Comparison of ENCODE assay signal across 8 mouse cellular contexts in the genomic region with DNA sequence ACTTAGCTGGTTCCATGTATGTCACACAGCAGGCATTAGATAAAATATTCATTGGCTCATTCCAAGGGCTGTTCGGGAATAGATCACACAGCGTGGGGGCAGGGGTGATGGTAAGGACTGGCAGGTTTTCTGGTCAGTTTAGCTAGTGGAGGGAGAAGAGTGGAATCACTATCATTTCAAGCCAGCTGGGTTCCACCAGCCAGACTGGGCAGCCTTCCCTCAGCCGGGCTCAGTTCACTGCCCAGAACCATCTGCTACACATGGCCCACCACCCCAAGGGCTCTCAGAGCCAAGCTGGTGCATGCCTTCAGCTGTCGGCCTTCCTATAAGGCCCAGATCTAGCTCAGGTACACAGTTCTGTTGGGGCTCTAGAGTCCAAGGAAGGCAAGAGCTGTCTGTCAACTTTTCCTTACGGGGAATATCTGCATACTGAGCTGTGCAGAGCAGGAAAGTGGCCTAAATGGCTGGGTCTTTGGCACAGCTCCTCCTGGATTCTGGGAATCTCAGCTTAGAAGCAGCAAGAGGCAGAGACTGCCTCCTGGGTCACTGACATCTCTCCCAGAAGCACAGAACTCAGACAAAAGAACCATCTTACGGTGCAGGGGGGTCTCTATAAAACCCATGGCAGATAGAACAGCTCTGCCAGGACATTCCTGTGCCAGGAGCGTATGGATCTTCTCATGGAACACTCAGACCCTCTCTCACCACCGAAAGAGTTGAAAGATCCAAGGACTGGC. TPM values are rescaled to one million over a fixed set of nuclear protein-coding genes. Genes with fewer than 3 reads are reported as not detected.
DNase-seq lines count a peak whose midpoint lies in the region; ATAC-seq and TF ChIP-seq lines count a peak whose summit lies in the region.

No protein-coding gene starts in this region.

- no peak for TF ChIP-seq CTCF in brain, embryonic 14.5 days (IDR thresholded peaks at IDR 0.05; ENCODE audit: borderline replicate concordance, extremely low read depth, insufficient read depth, insufficient read length)
- no peak for TF ChIP-seq CTCF in embryonic fibroblast, embryonic 13.5 days (IDR thresholded peaks at IDR 0.05; ENCODE audit: borderline replicate concordance, insufficient read depth, low read length)

- DNase-seq in heart, postnatal 25 days (ENCODE audit: low spot score): no peak
- DNase-seq in brain, embryonic 14.5 days (ENCODE audit: low read depth): peak; percentile 44
- no peak for DNase-seq in urinary bladder, postnatal 36 days (ENCODE audit: low spot score in 2 of 2)
- no peak for DNase-seq in T-cell, adult 2 months (ENCODE audit: low spot score)
- DNase-seq in urinary bladder, adult 18-20 months (ENCODE audit: low spot score in 2 of 2): no peak

- no peak overlapping the region for H3K27ac ChIP-seq in heart, embryonic 16.5 days (ENCODE audit: low read length)
- no peak overlapping the region for H3K27ac ChIP-seq in embryonic fibroblast, embryonic 13.5 days (ENCODE audit: insufficient read depth, low read length)
- H3K27ac ChIP-seq in limb, embryonic 15.5 days: no peak overlapping the region

- peaks cover 23% of the 10 kb centered on the region for H3K4me1 ChIP-seq in heart, embryonic 16.5 days (ENCODE audit: control insufficient read depth, insufficient read depth, low read length)
- no peaks in the 10 kb centered on the region for H3K4me1 ChIP-seq in embryonic fibroblast, embryonic 13.5 days (ENCODE audit: control insufficient read depth, insufficient read depth, low read length)
- H3K4me1 ChIP-seq in limb, embryonic 15.5 days: peaks cover 26% of the 10 kb centered on the region

- no peaks in the 10 kb centered on the region for H3K36me3 ChIP-seq in heart, embryonic 16.5 days (ENCODE audit: control insufficient read depth, insufficient read depth)
- H3K36me3 ChIP-seq in limb, embryonic 15.5 days: no peaks in the 10 kb centered on the region

- peak overlapping the region; percentile 73 for H3K9ac ChIP-seq in heart, embryonic 16.5 days (ENCODE audit: low read length)
- no peak overlapping the region for H3K9ac ChIP-seq in limb, embryonic 15.5 days

- 58% methylated on average over 8 of the region's 8 CpGs for WGBS in heart, embryonic 16.5 days
- WGBS in limb, embryonic 15.5 days: 55% methylated on average over 8 of the region's 8 CpGs

- no peaks in the 10 kb centered on the region; the same call in 1 of the 2 replicates for H3K27me3 ChIP-seq in heart, embryonic 16.5 days (ENCODE audit: control insufficient read depth, insufficient read depth, low read length)
- peaks cover 14% of the 10 kb centered on the region for H3K27me3 ChIP-seq in limb, embryonic 15.5 days

- H3K4me2 ChIP-seq in heart, embryonic 16.5 days (ENCODE audit: low read depth, low read length): peak overlapping the region; percentile 99
- H3K4me2 ChIP-seq in limb, embryonic 15.5 days: peak overlapping the region; percentile 100

- ATAC-seq in heart, embryonic 16.5 days (replicated peaks; ENCODE audit: extremely low read depth, insufficient read depth, low FRiP score): no peak
- no peak for ATAC-seq in limb, embryonic 15.5 days (ENCODE audit: insufficient number of reproducible peaks, low FRiP score, low TSS enrichment, low read depth)

- no peak for TF ChIP-seq POLR2A in brain, embryonic 14.5 days (IDR thresholded peaks at IDR 0.05; ENCODE audit: borderline replicate concordance, extremely low read depth, insufficient read depth, insufficient read length, poor library complexity, severe bottlenecking)
- no peak for TF ChIP-seq POLR2A in embryonic fibroblast, embryonic 13.5 days (IDR thresholded peaks at IDR 0.05; ENCODE audit: low read depth, low read length)

- no peaks in the 10 kb centered on the region for H3K9me3 ChIP-seq in heart, embryonic 16.5 days (replicated peaks; ENCODE audit: control insufficient read depth, low read length)
- H3K9me3 ChIP-seq in limb, embryonic 15.5 days: no peaks in the 10 kb centered on the region

- intact Hi-C loops in heart, postnatal 25 days (cut with DNase I): no loop called here

- peak overlapping the region; percentile 64 for H3K4me3 ChIP-seq in heart, embryonic 16.5 days (ENCODE audit: low read length)
- H3K4me3 ChIP-seq in embryonic fibroblast, embryonic 13.5 days (ENCODE audit: insufficient read depth, low read length): peak overlapping the region; percentile 53; the same call in 1 of the 2 replicates
- H3K4me3 ChIP-seq in limb, embryonic 15.5 days: peak overlapping the region; percentile 81

RNA-seq across cellular contexts. Expression of a gene that starts 1.5 kb away (rescaled TPM):
- 47.1 and 58.8 TPM in 2 replicates for polyA plus RNA-seq in heart, embryonic 16.5 days (2015; fragmentation: Nextera tagmentation; extraction: Ambion mirVana)
- total RNA-seq in heart, postnatal 25 days (2021): 100 to 1,000 TPM; 230 to 254 TPM
- 130 and 183 TPM in 2 replicates for polyA plus RNA-seq in brain, embryonic 14.5 days (2012; rRNA removed)
- 250 and 271 TPM in 2 replicates for polyA plus RNA-seq in embryonic fibroblast, embryonic 13.5 days (2011; ENCODE audit: insufficient read length, low read depth, missing spikeins)
- polyA plus RNA-seq in limb, embryonic 15.5 days (2015; fragmentation: Nextera tagmentation; extraction: Ambion mirVana): 43.2 and 47.4 TPM in 2 replicates

RNA-seq across cellular contexts. Expression of a gene that starts 32.3 kb away (rescaled TPM):
- polyA plus RNA-seq in heart, embryonic 16.5 days (2015; fragmentation: Nextera tagmentation; extraction: Ambion mirVana): 519 and 560 TPM in 2 replicates
- 100 to 1,000 TPM; 460 to 471 TPM for total RNA-seq in heart, postnatal 25 days (2021)
- 229 and 240 TPM in 2 replicates for polyA plus RNA-seq in brain, embryonic 14.5 days (2012; rRNA removed)
- polyA plus RNA-seq in embryonic fibroblast, embryonic 13.5 days (2011; ENCODE audit: insufficient read length, low read depth, missing spikeins): 124 and 148 TPM in 2 replicates
- polyA plus RNA-seq in limb, embryonic 15.5 days (2015; fragmentation: Nextera tagmentation; extraction: Ambion mirVana): 305 and 309 TPM in 2 replicates
